Mouse (Mus musculus) thymus, postnatal 36 days (tissue): Measurements from ENCODE around the gene Tmem269.

Experiments used
- DNase-seq, 2 experiments: peaks; one replicate each; pipeline ENCODE4 v3.0.0; 2022; ENCODE audit warnings: mixed read lengths in 2 of 2

Gene Tmem269

DNA sequence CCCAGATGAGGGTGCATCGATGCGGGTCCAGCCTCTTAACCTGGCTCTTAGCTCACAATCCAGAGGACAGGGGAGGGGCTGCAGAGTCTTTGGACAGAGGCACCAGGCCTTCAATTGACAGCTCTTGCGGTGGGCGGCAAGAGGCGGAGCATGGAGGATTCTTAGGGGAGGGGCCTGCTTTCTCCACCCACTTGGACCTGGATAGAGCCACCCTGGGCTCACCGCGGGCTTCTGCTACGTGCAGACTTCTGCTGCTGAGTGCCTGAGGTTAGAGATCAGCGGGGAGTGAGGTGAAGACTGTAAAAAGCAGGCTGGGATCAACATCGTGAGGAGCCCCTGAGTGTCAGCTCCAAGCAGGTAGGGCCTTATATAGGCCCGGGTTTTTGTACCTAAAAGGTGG lies at the start of gene Tmem269:
TSS of gene Tmem269 (minus strand) at position 49 of the 400 bp plus-strand sequence.
- DNase-seq: no peak

DNA sequence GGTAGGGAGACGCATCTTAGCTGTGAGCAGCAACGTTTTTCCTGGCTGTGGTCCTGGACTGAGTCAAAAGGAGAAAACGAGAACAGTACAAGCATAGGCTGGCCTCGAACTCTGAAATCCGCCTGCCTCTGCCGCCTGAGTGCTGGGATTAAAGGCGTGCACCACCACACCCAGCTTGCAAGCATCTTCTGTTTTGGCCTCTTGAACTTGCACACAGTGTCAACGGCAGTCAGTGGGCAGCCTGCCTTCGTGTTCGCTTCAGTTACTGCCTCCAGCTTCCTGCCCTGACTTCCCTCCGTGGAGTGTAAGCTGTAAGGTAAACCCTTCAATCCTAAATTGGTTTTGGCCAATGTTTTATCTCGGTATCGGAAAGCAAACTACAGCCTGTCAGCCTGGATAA lies 48.6 kb upstream of the Tmem269 start:
- DNase-seq: no peak

DNA sequence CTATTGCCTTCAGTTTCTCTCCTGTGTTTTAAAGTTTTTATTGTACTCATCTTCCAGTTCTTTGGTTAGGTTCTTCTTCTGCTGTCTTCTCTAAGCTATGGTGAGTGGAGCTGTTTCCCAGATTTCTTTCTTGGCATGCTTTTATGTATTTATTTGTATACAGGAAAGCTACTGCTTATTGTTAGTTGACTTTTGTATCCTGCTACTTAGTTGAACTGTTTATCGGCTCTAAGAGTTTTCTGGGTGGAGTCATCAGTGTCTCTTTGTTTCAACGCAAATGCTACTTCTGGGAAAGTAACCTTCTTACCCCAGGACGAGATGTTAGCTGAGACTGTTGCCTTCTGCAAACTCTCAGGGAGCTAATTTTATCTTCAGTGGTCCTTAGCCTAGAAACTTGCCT lies 45.4 kb upstream of the Tmem269 start:
- DNase-seq: no peak

DNA sequence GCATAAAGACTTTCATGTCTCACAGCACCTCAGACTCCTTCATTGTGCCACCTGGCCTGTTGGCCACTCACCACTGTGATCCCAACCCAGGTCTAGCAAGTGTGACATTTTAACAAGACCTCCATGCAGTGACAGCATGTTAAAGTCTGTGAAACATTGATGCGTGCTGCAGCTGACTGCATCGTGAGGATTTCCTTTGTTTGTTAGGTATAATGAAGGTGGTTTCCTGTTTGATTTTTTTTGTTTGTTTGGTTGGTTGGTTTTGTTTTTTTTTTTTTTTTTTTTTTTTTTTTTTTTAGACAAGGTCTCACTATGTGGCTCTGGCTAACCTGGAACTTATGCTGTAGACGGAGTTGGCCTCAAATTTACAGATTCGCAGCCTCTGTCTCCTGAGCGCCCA lies 44.5 kb upstream of the Tmem269 start:
- no peak for DNase-seq

DNA sequence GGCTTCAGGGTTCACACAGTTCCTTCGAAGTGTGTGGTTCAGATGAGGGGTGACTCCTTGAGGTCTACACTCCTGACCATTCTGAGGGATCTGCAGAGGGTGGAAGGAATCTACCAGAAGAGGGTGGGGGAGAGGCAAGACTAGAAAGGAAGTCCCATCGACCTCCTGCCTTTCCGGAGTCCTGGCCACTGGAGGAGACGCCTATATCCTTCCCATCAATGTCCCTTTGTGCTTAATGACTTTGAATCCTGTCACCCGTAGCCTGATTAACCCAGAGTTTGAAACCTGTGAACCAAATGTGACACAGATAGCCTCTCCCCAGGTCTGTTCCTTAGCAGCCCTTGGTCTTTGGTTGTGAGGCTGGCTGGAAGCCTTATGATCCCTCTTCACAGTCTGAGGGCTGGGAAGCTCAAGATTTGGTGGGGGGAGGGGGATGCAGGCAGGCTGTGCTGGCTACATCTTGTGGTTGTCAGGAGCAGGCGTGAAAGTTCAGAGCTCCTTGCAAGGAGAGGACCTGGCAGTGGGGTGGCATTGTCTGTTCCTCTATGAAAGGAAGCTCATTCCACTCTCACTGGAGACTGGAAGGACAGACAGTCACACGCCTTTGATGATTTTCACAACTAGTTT lies 43.2 kb upstream of the Tmem269 start:
- no peak for DNase-seq

DNA sequence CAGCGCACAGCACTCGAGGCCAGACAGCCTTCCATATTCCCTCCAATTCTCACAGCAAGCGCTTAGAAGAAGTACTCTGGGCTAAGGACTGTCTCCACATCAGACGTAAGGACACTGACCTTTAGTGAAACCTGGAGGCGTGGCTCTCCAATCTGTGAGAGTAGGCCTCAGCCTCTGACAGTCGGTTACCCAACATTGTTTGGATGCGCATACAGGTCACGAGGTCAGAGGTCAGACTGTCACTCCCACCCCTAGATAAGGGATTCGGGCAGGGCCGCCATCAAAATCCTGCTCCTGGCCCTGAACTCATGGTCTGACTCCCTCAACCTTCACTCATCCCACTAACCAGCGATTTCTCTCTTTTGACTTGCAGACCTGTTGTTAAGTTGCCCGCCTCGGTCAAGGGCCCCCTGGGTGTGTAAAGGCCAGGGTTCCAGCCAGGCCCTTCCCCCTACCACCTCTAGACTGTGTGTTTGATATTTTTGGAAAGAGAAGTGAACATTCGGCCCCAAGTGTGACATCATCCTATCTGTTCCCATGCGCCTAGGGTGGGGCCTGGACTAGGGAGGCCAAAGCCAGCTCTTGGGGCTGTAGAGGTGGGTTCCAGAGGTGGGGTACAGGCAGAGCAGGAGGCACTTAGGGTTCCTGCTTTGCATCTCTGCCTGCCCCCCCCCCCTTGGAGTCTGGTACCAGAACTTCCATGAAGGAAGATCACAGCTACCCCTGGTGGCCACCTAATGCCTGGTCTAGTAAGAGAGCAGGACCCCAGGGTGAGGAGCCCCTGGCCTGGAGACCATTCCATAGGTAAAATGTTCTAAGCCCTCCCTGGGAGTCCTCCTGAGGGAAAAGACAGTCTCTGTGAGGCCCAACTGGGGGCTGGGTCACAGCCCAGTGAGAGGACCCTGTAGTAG lies 41.6 kb upstream of the Tmem269 start:
- no peak for DNase-seq

DNA sequence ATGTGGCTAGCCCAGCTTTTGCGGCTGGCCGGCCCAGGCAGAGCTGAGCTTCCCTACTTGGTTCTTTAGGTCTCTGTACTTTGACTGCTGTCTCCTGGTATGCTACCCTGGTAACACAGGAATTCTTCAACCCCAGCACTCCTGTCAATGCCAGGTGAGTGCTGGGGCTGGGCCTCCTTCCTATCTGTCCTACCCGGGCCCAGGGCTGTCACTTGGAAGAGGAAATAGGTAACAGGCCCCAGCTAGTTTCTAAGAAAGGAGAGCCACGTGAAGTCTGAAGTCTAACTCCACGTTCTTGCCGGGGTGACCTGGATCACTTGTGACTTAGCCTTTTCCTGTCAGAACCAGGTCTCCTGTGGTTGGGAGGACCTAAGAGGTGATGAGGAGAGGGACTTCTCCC lies 39.1 kb upstream of the Tmem269 start:
- DNase-seq: no peak

DNA sequence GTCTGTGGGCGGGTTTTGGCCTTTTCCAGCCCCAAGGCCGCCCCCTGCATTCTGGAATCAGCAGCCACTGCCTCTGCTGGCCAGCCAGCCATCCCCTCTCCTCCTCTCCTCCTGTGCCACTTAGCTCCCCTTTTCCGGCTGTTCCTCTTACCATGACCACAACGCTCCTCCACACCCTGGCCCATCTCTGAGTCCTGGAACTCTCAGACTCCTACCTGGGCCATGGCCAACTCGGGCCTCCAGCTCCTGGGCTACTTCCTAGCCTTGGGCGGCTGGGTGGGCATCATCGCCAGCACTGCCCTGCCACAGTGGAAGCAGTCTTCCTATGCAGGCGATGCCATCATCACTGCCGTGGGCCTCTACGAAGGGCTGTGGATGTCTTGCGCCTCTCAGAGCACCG lies 37.3 kb upstream of the Tmem269 start, which contains the start of gene Cldn19:
TSS of gene Cldn19 (plus strand) at position 64 of the 400 bp plus-strand sequence.
- no peak for DNase-seq

DNA sequence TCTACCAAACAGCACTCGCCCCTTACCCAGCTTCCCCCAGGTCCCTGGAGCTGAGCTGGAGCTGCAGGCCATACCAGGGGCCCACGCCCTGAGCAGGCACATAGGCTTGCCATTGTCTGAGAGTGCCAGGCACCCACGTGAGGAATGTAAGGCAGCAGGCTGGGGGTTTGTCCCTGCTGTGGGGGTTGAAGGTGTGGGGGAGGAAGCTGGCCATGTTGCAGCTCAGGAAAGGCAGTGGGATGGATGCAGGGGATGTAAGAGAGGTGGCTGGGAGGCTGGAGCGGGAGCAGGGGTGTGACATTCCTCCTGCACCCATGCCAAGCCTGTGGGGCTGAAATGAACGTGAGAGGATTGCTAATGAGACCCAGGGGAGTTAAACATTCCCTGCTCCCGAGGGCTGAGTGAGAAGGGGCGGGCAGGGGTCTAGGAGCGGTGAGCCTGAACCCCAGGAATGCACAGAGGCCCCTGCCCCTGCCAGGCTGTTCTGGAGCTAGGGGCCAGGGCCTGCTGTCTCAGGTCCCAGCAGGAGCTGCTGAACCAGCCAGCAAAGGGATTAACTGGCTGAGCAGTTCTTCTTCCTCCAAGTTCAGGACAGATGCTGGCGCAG lies 36.1 kb upstream of the Tmem269 start:
- no peak for DNase-seq

DNA sequence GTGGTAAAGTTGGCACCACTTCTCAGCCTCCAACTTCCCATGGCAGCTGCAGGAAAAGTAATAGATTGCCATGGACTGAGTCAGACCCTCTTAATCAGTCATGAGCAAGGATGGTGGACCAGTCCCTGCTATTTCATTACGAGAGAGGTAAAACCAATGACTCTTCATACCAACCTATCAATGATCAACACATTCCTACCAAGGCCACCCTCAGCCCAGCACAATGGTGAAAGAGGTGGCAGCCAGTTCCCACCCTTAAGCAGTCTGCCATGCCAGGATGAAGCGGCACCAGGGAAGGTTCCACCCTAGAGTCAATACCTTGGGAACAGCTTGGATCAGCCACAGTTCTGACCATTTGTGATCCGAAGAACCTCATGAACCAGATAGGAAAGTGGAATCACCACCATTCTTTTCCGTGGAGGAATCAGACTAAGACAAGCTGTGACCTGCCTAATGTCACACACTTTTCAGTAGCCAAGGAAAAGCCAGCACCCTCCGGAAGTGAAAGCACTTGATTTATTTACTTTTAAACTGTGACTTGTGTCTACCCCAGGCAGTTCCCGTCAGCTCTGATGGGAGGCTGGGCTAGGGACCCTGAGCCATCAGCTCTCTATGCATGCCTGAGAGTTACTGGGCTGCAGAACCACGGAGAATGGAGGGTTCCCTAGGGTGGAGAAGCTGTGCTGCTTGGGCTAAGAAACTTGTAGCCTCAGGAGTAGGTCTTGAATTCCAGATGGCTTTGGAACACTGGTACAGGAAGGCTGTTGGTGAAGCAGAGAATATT lies 34.2 kb upstream of the Tmem269 start:
- DNase-seq: no peak

DNA sequence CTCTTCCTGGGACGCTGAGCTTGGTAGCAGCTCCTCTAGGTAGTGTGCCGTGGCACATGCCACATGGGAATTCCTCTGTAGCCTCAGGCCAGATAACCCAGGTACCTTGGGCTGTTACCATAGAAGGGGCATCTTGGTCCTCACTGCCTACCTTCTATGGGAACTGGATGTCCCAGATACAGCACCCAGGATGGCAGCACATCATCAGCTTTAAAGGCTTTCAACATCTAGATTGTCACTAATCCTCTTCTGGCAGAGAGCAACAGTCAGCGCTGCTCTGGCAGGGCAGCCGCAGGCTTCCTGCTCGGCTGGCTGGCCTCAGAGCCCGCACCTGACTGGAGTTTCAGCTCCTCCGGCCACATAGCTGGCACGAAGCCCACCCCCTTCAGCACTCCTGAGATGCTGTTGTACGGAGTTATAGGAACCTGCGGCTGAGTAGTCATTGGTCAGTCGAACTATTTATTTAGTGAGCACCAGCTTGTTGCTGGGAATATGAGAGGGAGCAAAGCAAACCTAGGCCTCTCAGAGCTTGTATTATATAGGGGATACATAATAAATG lies 30.5 kb upstream of the Tmem269 start:
- no peak for DNase-seq

DNA sequence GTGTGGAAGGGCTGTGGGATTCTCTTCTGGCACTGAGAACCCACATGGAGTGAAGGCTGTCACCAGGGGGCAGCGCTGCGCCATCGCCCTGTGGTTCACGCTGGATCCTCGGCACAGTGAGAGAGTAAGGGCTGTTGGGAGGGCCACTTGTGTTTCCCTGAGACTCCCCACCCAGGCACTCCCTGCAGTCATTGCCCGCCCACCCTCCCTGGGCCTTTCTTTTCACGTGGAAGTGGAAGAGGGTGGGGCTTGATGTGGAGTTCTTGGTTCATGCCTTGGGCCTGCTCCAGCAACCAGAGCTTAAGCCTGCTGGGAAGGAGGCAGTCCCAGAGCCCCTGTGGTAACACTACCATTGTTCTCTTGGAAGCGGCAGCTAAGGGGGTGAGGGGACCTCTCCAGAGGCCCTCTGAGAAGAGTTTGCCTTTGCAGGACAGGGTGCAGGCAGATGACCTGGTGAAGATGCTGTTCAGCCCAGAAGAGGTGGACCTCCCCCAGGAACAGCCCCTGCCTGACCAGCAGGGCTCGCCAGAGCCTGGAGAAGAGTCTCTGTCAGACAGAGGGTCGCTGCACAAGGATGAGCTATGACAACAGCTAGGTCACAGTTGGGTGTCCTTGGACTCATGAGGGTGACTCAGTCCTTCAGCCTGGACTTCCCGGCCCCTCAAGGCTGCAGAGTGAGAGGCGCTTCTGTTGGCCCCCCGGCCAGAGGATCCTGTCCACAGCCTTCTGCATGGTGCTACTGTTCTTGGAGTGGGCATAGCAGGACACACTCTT lies 29.6 kb upstream of the Tmem269 start:
- DNase-seq: peak; percentile 77 to 81

DNA sequence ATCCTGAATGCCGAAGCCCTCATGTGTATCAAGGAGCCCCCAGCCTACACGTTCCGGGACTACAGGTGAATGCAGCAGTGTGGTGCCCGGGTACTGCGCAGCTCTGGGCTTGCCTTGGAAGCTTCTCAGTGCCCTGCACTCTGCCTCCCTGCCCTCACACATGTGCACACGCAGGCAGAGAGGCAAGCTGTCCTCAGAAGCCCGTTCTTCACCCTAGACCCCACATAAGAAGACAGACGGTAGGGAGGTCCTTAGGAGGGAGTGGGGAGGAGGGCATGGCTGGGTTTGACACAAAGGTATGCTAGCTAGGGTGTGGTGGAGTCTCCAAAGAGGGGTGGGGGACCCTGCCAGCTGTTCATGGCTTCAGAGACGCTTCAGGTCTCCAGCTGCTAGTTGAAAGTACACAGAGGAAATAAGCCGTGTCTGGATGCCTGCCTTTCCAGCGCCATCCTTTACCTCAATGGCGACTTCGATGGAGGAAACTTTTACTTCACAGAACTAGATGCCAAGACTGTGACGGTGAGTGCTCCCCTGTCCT lies 28.7 kb upstream of the Tmem269 start:
- peak; percentile 24 to 48 for DNase-seq

DNA sequence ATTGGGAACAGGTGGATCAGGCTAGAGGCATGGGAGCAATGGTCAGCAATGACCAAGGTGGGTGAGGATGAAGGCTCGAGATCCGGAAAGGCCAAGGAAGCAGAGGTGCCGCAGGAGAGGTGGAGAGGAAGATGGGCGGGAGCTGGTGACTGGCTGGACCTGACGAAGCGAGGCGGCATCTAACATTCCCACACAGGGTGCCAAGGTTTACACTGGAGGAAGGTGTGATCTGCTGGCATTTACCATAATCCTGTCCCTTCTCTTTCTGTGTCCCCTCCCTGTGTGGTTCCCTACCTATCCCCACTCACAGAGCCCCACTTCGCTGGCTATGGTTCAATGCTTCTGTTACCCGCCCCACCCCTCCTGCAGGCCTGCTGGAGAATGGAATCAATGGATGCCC lies 27.9 kb upstream of the Tmem269 start:
- DNase-seq: no peak

DNA sequence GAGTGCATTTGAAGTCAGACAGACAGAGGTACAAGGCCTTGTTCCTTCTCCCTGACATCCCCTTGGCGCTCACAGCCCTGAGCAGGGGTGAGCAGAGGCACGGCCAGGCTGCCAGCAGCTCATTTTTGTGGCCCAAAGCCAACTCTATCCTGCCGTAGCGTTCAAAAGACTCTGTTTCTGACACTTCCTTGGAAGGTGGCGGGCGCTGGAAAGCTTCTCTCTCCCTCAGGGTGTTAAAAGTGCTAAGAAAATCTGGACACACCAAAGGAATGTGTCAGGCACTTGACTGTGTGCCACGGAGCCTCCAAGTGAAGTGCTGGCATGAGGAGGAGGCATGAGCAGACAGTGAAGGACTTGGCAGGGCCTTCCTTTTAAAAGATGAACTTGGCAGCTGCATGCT lies 27.5 kb upstream of the Tmem269 start:
- DNase-seq: no peak

DNA sequence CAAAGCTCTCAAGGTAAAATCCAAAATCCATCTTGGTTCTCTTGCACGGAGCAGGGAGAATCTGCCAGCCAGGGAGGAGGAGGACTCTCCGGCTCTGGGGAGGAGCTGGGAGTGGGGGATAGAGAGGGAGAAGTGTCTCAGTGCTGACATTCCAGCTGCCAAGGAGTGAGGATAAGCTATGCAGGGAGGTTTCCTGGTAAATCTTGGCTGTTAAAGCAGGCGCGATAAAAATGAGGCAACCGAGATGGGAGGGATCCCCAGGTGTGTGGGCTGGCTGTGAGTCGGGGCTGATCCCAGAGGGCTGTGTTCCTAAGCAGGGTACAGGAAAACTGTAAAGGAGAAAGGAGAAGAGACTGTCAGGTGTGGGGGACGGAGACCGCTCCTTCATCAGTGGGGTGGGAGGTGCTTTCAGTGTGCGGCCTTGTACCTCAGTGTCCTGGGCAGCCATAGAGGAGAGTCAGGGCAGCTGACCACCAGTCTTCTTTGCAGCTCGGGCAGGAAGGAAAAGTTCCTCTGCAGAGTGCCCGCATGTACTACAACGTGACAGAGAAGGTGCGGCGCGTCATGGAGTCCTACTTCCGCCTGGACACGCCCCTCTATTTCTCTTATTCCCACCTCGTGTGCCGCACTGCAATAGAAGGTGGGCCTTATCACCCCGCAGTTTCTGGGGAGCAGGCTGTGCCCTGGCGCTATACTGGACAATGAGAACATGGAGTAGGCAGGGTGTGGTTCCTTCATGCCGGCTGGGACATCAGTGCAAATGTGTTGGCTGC lies 26.6 kb upstream of the Tmem269 start:
- DNase-seq: no peak

DNA sequence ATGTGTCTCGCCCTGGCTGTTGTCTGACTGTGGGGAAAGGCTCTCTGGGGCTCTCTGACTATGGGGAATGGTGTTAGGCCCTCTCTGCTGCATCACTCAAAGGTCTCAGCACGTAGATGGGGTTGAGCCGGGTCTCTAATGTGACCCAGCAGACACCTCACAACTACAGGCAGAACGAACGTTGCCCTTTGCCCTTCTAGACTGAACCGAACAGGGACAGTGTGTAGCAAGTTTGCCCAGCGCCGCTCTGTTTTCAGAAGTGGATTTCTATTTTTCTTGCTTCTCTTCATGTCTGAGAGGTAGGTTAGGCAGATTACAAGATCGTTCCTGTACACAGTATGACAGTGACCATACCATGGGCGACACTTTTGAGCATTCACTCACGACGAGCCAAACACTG lies 24.6 kb upstream of the Tmem269 start:
- DNase-seq: no peak

DNA sequence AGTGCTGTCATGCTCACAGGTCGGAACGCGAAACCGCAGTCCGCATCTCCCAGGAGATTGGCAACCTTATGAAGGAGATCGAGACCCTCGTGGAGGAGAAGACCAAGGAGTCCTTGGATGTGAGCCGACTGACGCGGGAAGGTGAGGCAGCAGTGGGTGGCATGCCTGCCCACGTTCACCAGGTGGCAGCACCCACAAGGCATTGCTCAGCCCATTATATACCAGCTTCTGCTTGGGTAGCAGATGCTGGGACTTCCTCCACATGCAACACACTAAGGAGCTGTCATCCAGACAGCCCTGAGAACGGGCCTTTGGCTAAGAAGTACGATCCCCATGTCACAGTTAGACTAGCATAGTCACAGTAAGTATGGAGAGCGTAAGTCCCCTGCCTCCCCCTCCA lies 23.6 kb upstream of the Tmem269 start:
- peak; percentile 45 for DNase-seq

DNA sequence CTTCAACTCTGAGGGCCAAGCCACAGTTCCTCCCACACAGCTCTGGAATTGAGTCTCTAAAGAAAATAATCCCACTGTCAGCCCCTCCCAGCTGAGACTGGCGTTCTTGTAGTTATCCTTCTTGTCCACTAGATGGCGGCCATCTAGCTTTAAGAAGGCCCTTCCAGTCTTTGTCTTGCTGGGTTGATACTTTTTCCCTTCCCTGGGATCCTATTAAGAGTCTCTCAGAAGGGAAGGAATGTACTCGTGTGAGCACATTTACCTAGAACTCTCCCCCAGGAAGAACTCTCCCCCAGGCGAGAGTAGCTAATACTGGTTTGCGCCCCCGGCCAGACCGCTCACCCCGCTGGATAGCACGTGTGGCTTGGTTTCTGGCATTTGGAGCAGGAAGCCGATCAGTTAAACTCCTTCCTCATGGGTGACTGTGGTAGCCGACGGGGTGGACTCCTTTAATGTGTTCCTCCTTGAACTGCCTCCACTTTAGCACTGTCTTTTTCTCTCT lies 21.2 kb upstream of the Tmem269 start:
- DNase-seq: peak; percentile 21 to 22

DNA sequence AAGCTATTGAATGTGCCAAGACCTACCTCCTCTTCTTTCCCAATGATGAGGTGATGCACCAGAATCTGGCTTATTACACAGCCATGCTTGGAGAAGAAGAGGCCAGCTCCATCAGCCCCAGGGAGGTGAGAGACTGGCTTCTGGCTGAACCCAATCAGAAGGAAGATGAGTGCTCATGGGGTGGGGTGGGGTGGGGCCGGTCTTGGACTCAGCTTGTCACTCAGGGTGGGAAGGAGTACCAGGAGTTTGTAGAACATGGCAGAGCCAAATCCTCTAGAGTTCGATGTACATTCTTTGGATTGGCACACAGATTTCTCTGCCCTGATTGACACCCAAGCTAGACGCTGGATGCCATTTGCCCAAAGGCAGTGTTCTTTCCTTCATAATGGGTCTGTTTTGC lies 20.6 kb upstream of the Tmem269 start:
- DNase-seq: no peak

DNA sequence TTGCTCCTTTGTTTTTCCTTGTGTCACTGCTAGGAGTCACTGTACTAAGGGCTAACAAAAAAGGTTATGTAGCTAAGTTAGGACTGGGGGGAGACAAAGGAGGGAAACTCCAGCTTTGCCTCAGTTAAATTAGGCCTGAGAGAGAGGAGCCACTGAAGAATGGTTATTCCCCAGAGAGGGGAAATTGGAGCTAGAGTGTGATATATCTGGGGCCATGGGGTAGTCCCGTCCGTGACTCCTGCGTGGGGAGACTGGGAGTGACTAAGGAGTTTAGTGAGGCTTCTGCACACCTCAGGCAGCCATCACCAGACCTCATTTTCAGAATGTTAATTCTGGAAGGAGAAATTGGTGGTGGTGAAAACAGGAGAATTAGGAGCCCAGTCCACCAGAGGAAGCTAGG lies 16.3 kb upstream of the Tmem269 start:
- DNase-seq: no peak
